Mouse (Mus musculus): ENCODE results near the gene Dlx3. TPM values are rescaled to one million over a fixed set of nuclear protein-coding genes. Genes with fewer than 3 reads are reported as not detected.

The Dlx3 gene
- total RNA-seq, 1 experiment from 2014 or later: not detected

DNA sequence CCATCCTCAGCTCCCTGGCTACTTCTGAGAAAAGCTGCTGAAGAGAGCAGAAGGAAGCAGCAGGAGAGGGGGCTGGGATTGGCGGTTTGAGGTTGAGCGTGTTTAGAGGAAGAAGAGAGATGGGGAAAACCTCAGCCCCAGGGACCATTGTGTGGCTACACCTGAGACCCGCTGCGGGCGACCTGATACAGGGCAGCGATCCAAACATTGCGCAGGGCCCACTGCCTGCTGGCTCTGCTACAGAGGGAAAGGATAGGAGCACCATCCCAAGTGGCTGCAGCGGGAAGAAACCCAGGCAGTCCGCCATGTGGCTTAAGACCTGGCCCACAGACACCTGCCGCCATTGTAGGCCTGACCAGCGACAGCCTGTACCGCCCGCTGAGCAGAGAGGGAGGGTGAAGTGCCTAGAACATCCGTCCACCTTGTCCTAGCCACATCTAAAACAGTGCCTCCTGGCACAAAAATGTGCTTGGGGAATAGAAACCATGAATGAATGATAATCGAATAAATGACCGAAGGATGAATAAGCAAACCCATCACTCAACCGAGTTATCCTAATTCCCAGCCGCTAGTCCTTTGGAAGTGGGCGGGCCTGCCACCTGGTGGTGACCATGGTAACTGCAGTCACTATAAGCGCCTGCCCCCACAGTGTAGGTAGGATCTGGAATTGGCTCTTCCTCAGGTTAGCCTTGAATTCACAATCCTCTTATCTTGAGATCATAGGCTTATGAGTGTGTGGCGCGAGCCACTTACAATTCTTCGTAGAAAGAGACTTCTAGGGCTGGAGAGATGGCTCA lies 13.3 kb upstream of the Dlx3 start:
- peak; percentile 29 to 65; a peak in 2 of 4 replicates for ATAC-seq (replicated peaks in 1 of 2; ENCODE audit: insufficient read depth in 1 of 2, low FRiP score in 2 of 2, low TSS enrichment in 1 of 2, low read depth in 1 of 2, poor library complexity in 2 of 2, severe bottlenecking in 2 of 2)

DNA sequence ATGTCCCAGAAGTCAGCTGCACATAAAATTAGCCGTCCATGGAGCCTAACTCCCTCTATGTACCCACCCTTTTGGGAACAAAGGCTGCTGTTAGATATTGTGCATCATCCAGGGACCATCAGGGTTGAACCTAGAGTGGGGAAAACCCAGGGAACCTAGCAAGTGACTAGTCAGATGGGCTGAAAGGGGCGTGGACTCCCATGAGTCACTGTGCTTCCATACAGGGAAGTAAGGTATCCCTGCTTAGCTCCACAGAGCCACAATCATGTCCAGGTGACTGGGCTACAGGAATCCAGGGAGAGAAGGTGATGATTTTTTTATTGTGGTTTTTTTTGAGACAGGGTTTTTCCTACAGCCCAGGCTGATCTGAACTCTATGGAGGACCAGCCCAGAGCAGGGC lies 10.9 kb upstream of the Dlx3 start:
- no peak for ATAC-seq (replicated peaks in 1 of 2; ENCODE audit: insufficient read depth in 1 of 2, low FRiP score in 2 of 2, low TSS enrichment in 1 of 2, low read depth in 1 of 2, poor library complexity in 2 of 2, severe bottlenecking in 2 of 2)

DNA sequence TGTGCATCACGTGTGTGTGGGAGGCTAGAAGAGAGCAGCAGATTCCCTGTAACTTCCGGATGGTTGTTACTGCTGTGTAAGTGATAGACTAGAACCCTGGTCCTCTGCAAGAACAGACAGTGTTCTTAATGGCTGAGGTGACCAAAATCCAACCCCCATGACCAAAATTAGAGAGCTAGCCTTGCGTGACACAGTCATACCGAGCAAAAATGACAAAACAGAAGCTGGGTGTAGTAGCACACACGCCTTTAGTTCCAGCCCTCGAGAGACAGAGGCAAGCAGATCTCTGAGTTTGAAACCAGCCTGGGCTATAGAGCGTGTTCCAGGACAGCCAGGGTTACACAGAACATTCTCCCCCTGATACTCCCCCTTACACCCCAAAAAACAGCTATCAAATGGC lies 9.8 kb upstream of the Dlx3 start:
- no peak for ATAC-seq (replicated peaks in 1 of 2; ENCODE audit: insufficient read depth in 1 of 2, low FRiP score in 2 of 2, low TSS enrichment in 1 of 2, low read depth in 1 of 2, poor library complexity in 2 of 2, severe bottlenecking in 2 of 2)

DNA sequence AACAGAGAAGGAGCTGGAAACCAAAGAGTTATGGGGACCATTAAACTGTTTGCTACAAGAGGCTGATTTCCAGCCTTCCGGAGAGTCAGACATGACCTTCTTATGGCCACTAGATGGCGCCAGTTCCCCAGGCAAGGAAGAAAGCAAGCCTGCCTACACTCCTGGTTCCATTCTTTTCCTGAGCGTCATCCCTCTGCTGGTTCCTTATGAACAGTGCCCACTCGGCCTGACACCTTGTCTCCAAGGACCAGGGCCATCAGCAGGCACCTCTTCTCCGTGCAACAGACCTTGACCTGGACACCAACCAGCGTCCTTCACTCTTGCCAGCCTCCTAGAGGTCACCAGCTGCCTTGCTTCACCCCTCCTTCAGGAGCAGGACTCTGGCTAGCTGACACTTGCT lies 2.9 kb upstream of the Dlx3 start:
- ATAC-seq (replicated peaks in 1 of 2; ENCODE audit: insufficient read depth in 1 of 2, low FRiP score in 2 of 2, low TSS enrichment in 1 of 2, low read depth in 1 of 2, poor library complexity in 2 of 2, severe bottlenecking in 2 of 2): peak; percentile 43 to 63; a peak in 3 of 4 replicates

DNA sequence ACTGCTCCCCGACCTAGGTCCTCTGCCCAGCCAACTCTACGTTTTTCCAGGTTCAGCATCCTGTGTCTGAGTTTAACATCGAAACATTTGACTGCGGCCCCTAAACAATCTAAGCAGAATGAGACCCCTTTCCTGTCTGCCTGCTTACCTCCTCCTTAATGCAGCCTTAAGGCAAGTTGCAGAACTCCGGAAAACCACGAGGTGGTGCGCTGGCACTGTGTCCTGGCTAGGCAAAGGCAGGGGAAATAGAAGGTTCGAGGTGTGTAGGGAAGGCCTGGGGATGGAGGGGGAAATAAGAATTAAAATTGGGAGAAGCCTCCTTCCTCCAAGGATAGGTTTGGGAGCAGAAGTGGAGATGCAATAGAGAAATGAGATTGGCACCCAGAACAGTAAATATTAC lies 1.4 kb upstream of the Dlx3 start:
- ATAC-seq (replicated peaks in 1 of 2; ENCODE audit: insufficient read depth in 1 of 2, low FRiP score in 2 of 2, low TSS enrichment in 1 of 2, low read depth in 1 of 2, poor library complexity in 2 of 2, severe bottlenecking in 2 of 2): no peak

DNA sequence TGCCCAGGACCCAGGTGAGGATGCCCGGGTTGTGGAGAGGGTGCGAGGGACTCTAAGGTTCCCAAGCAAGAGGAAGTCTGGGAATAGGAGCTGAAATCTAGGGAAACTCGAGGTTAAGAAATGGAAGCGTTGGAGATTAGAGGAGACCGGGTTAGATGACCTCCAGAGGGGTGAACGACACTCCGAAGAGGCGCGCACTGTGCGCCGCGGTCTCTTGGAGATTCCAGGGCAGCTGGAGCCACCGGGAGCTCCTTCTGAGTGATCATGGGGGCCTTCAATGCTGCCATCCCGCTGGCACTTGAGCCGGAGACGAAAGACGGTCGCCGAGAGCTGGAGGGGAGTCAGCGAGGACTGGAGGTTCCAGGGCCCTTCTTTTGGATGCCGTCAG lies 708 bp downstream of the Dlx3 start:
- no peak for ATAC-seq (replicated peaks in 1 of 2; ENCODE audit: insufficient read depth in 1 of 2, low FRiP score in 2 of 2, low TSS enrichment in 1 of 2, low read depth in 1 of 2, poor library complexity in 2 of 2, severe bottlenecking in 2 of 2)

DNA sequence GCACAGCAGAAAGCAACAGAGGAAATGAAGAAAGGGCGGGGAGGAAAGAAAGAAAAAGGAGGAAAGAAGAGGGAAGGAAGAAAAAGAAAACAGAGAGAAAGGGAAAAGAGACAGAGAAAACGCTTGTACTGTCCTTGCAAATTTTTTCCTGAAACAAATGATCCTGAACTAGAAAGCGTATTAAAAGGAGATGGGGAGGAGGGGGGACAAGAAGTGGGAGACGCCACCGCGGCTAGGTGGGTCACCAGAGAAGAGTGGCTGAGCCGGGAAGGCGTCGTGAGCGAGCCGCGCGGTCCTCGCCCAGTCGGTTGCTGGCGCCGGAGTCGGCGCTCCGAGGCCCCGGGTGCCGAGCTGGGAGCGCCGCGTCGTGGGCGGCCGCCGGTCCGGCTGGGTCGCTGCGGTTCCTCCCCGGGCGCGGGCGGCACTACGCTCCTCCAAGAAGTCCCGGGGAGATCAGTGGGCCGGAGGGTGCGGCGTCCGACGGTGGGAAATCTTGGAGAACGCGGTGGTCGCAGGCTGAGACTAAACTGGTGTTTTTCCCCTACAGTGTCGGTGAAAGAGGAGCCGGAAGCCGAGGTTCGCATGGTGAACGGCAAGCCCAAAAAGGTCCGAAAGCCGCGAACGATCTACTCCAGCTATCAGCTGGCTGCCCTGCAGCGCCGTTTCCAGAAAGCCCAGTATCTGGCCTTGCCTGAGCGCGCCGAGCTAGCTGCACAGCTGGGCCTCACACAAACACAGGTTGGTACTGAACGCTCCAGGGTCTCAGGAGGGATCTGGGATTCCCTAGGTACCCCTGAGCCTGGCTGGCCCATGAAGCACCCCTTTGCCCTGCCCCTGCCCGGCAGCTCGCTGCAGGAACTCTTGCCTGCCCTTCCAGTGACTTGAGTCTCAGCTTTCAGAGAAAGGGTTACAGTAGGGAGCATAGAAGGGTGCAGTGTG lies 1.5 kb downstream of the Dlx3 start:
- ATAC-seq (replicated peaks in 1 of 2; ENCODE audit: insufficient read depth in 1 of 2, low FRiP score in 2 of 2, low TSS enrichment in 1 of 2, low read depth in 1 of 2, poor library complexity in 2 of 2, severe bottlenecking in 2 of 2): no peak

DNA sequence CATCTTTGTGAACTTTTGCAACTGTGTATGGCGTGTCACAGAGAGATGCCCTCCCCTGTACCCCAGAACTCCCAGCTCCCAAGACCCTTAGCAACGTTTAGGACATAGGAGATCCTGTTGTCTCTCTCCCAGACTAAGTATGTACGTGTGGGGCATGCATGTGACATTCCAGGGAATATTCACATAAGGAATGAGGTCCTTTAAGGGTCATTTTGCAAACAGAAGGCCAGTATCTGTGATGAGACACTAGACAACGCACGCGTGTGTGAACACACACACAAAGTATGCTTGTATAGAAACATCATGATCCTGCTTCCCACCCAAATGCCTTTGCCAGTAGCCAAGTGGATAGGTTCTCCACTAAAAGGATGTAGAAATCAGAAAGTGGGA lies 2.2 kb downstream of the Dlx3 start:
- ATAC-seq (replicated peaks in 1 of 2; ENCODE audit: insufficient read depth in 1 of 2, low FRiP score in 2 of 2, low TSS enrichment in 1 of 2, low read depth in 1 of 2, poor library complexity in 2 of 2, severe bottlenecking in 2 of 2): no peak

DNA sequence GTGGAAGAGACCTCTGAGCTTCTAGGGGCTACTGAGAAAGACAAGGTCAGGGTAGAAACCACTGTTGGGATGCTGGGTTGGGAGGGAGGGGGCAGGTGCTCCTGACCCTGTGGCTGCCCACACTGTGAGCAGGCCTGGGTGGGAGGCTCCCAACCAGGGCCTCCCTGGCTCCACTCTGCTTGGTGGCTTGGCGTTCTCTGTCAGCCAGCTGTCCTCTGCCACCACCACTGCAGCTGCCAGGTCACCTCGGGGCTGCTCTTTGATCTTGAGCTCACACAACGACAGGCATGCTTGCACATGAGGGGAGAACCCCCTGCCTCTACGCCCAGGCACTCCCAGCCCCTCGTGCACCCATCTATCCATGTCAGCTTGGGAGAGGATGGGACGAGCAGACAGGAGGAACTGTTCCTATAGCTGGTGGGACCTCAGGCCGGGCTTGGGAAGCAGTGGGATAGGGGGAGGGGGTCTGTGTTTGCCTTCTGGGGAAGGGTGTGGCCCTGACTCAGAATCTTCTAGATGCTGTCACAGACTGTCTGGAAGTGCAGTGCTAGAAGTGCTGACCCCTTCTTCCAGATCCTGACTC lies 5.5 kb downstream of the Dlx3 start:
- ATAC-seq (replicated peaks in 1 of 2; ENCODE audit: insufficient read depth in 1 of 2, low FRiP score in 2 of 2, low TSS enrichment in 1 of 2, low read depth in 1 of 2, poor library complexity in 2 of 2, severe bottlenecking in 2 of 2): no peak

DNA sequence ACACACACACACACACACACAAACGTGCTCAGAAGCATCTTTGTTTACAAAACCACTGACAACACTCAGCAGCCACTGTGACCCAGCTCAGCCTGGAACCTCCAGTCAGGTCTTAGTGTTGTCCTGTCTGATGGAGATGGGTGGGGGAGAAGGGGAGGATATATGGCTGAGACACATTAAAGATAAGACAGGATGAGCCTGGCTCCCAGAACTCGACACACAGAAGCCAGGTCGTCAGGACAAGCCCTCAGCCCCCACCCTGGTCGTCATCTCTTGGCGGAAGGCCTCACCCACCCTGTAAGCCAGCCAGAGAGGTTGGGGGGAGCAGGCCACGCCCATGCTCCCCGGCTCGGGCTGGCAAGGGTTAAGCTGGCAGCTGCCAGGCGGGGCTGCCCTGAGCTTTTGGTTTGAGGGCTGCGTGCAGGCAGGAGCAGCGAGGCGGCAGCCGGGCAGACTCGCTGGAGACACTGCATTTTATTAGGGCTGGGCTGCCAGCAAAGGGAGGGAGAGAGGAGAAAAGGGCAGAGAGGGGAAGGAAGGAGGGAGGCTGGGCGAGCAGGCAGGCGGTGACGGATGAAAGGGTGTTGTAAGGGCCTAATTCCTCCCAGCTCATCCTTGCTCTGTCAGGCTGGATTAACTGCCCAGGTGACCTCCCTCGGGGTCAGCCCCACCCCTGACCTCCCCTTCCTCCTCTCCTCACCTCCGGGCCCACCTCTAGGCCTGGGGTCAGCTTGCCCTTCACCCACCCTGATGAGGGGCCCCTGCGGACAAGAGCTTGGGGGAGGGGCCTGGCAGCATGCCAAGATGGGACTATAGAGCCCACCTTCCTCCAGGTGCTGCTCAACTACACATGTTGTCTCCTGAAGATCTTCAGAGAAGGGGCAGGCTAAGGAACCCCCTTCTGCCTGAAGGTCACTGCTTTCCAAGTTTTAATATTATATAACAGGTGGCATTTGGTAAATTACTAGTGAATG lies 6.6 kb downstream of the Dlx3 start:
- peak; percentile 53 to 65; a peak in 3 of 4 replicates for ATAC-seq (replicated peaks in 1 of 2; ENCODE audit: insufficient read depth in 1 of 2, low FRiP score in 2 of 2, low TSS enrichment in 1 of 2, low read depth in 1 of 2, poor library complexity in 2 of 2, severe bottlenecking in 2 of 2)

DNA sequence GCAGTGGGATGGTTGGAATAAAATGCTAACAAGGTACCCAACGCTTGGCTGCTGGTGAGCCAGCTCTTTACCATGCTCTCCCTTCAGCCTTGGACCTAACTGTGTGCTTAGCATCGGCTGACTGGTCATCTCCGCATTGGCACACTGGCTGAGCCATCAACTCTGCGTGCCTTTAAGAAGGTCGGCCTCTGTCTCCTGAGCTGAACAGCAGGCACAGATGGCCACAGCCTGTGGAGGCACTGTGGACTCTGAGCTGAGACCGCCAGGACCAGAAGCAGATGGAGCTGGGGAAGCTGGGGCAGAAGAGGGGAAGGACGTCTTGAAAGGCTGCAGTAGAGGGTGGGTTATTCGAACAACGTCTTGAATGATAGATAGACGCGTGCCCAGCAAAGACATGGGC lies 8.4 kb downstream of the Dlx3 start:
- no peak for ATAC-seq (replicated peaks in 1 of 2; ENCODE audit: insufficient read depth in 1 of 2, low FRiP score in 2 of 2, low TSS enrichment in 1 of 2, low read depth in 1 of 2, poor library complexity in 2 of 2, severe bottlenecking in 2 of 2)

DNA sequence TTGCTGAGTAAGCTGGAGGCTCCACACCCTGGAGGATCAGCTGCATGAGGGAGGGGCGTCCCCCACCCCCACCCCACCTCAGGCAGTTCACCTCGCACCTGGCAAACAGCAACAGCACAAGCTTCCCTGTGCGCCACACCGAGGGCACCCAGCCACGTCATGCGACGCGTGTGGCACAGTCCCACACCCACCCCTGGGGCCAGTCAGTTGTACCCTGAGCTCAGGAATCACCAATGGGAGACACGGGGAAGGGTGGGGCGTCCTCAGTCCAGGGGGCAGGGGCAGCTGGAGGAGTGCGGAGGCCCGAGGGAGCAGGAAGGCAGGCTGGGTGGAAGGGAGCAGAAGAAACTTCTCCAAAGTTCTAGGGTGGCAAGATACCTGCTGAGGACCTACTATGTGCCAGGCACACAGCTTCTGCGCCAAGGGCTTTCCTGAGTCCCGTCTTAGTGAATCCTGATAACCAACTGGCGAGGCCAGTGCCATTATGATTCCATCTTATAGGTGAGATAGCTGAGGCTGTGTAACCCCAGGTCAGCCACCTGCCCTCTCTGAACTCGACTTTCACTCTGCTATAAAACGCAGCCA lies 10.8 kb downstream of the Dlx3 start:
- no peak for ATAC-seq (replicated peaks in 1 of 2; ENCODE audit: insufficient read depth in 1 of 2, low FRiP score in 2 of 2, low TSS enrichment in 1 of 2, low read depth in 1 of 2, poor library complexity in 2 of 2, severe bottlenecking in 2 of 2)

DNA sequence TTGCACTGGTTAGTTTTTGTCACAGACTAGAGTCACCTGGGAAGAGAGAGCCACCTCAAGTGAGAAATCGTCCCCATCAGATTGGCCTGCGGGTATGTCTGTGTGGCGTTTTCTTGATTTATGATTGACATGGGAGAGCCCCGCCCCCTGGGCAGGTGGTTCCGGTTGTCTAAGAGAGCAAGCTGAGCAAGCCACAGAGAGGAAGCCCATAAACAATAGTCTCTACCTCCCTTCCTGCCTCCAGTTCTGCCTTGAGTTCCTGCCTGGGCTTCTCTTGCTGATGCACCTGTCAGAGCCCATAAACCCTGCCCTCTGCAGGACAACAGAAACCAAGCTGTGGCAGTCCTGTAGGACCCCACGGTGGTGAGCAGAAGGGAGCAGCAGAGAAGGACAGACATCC lies 13.4 kb downstream of the Dlx3 start:
- peak; percentile 54 to 74; a peak in 3 of 4 replicates for ATAC-seq (replicated peaks in 1 of 2; ENCODE audit: insufficient read depth in 1 of 2, low FRiP score in 2 of 2, low TSS enrichment in 1 of 2, low read depth in 1 of 2, poor library complexity in 2 of 2, severe bottlenecking in 2 of 2)

DNA sequence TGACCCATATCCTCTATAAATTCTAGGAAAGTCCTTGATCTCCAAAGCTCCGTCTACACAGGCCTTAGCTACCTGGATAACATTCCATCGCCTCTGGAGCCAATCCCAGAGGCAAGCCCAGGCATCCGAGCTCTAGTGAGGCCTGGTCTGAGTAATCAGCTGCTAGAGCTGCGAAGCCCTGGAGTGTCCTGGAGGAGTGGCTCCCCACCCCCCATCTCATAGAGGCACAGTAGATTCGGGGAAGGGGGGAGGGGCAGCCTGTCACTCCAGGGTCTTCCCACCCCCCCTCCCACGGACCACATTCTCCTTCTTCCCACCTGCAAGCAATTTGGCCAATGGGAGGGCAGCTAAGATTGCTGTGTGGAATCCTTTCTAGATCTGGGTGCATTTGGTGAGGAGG lies 17.4 kb downstream of the Dlx3 start:
- ATAC-seq (replicated peaks in 1 of 2; ENCODE audit: insufficient read depth in 1 of 2, low FRiP score in 2 of 2, low TSS enrichment in 1 of 2, low read depth in 1 of 2, poor library complexity in 2 of 2, severe bottlenecking in 2 of 2): no peak

DNA sequence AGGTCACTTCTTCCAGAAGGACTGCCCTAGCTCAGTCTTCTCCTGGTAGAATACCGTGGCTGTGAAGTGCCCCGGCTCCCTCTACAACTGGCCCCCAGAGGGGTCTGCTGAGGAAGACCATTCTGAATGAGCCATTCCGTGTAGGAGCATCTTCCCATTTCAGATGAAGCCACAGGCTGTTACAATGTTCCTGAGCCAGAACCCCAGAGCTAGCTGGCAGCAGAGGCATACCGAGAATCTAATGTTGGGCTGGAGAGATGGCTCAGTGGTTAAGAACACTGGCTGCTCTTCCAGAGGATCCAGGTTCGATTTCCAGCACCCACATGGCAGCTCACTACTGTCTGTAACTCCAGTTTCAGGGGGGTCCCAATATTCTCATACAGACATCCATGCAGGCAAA lies 20.0 kb downstream of the Dlx3 start:
- no peak for ATAC-seq (replicated peaks in 1 of 2; ENCODE audit: insufficient read depth in 1 of 2, low FRiP score in 2 of 2, low TSS enrichment in 1 of 2, low read depth in 1 of 2, poor library complexity in 2 of 2, severe bottlenecking in 2 of 2)

DNA sequence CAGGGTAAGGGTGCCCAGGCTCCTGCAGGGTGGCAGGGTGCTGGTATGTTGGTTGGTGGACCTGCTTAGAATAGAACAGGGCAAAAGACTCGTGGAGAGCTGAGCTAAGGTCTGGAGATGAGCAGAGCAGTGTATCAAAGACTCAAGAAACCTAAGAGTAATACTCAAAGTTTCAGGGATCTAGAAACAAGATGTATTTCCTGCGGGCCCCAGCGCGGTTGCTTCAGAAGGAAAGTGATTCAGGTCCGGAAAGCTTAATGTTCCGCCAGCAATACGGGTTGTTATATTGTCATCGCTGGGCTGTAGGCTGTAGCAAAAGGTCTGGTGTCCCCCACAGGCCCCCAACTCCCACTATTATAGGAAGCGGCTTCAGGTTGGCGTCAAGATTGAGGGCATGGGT lies 22.3 kb downstream of the Dlx3 start:
- ATAC-seq (replicated peaks in 1 of 2; ENCODE audit: insufficient read depth in 1 of 2, low FRiP score in 2 of 2, low TSS enrichment in 1 of 2, low read depth in 1 of 2, poor library complexity in 2 of 2, severe bottlenecking in 2 of 2): no peak
